Mouse (Mus musculus): ENCODE measurements around the gene Rbm45.

DNA sequence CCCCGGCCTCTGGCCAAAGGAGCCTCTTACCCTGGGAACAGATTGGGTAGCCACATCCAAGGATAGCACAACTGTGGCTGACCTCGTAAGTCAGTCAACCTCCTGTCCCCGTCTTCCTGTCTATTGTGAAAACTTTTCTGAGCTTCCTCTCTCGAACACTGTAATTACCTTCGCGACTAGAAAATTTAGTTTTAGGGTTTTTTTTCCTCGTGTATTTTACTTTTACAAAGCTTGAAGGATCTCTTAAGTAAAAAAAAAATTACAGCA is 805 bp downstream of the Rbm45 start:
- TF ChIP-seq CTCF (IDR thresholded peaks at IDR 0.05; ENCODE audit: low read depth) (no peak), EP300 (IDR thresholded peaks at IDR 0.05; ENCODE audit: low read depth) (no peak)
